Mouse (Mus musculus) lung, postnatal 0 days (tissue): ENCODE measurements around the gene Xpnpep2. TPM values are rescaled to one million over a fixed set of nuclear protein-coding genes. Genes with fewer than 3 reads are reported as not detected.

Experiments
- ATAC-seq: fragments of 200-750 bp; cut with Nextera tagmentation; 2 replicates; pipeline ENCODE4 v1.8.0; 2017; ENCODE audit warnings: moderate library complexity
- DNase-seq: peaks from one replicate; pipeline ENCODE4 v3.0.0-alpha.2; 2016; ENCODE audit warnings: low spot score
- H3K27ac ChIP-seq: fragments of 300-500 bp; sonication (generic); 2 replicates; pipeline ENCODE4 v1.5.1; 2014; ENCODE audit warnings: antibody characterized with exemption, mild to moderate bottlenecking, low read length, mixed read lengths
- H3K27me3 ChIP-seq: fragments of 300-500 bp; sonication (generic); replicated peaks from 2 replicates; pipeline ENCODE4 v1.6.1; 2014; ENCODE audit warnings: low read length, mixed read lengths; ENCODE audit not compliant: insufficient read depth
- H3K36me3 ChIP-seq: fragments of 300-500 bp; sonication (generic); 2 replicates; pipeline ENCODE4 v1.6.1; 2014; ENCODE audit warnings: low read length, mixed read lengths; ENCODE audit not compliant: insufficient read depth
- H3K4me1 ChIP-seq: fragments of 300-500 bp; sonication (generic); 2 replicates; pipeline ENCODE4 v1.6.1; 2014; ENCODE audit warnings: antibody characterized with exemption, low read depth, low read length, mixed read lengths; ENCODE audit not compliant: insufficient read depth
- H3K4me2 ChIP-seq: fragments of 300-500 bp; sonication (generic); replicated peaks from 2 replicates; pipeline ENCODE4 v1.6.1; 2014; ENCODE audit warnings: low read depth, mild to moderate bottlenecking, low read length, moderate library complexity, mixed read lengths
- H3K4me3 ChIP-seq: fragments of 300-500 bp; sonication (generic); 2 replicates; pipeline ENCODE4 v1.5.1; 2014; ENCODE audit warnings: low read depth, low read length
- H3K9ac ChIP-seq: fragments of 300-500 bp; sonication (generic); replicated peaks from 2 replicates; pipeline ENCODE4 v1.6.1; 2014; ENCODE audit warnings: low read depth, mild to moderate bottlenecking
- H3K9me3 ChIP-seq: fragments of 300-500 bp; sonication (generic); 2 replicates; pipeline ENCODE4 v1.6.1; 2016; ENCODE audit warnings: low read length, mixed read lengths
- CTCF ChIP-seq: IDR thresholded peaks from 2 replicates; pipeline ENCODE4 v1.5.1; 2016; ENCODE audit warnings: antibody characterized with exemption, mild to moderate bottlenecking
- EP300 ChIP-seq: IDR thresholded peaks from 2 replicates; pipeline ENCODE4 v1.6.1; 2016; ENCODE audit warnings: antibody characterized with exemption, mild to moderate bottlenecking, control low read depth
- WGBS: fragments of 180-500 bp; shearing (Covaris S2); extraction: QIAGEN DNeasy Blood & Tissue Kit; methylation state at CpG from one replicate; pipeline ENCODE4 v1.1.7; 2014; 5-methylcytosine and 5-hydroxymethylcytosine counted together
- polyA plus RNA-seq: library from polyadenylated mRNA; unstranded; fragments of >200 nt; fragmentation: Nextera tagmentation; extraction: Ambion mirVana; gene quantifications from 2 replicates; pipeline ENCODE4 v1.2.1, GENCODE M21; 2015

The Xpnpep2 gene
- polyA plus RNA-seq, 1 experiment from 2014 or later, result 0.54 TPM

- WGBS, result 64% methylated on average over 3 of the region's 3 CpGs
- no peak overlapping the region for H3K9ac ChIP-seq
- H3K4me1 ChIP-seq, result no peaks in the 10 kb centered on the region
- no peak overlapping the region for H3K4me3 ChIP-seq
- ATAC-seq, result no peak
- H3K27ac ChIP-seq, result no peak overlapping the region
- no peaks in the 10 kb centered on the region for H3K9me3 ChIP-seq
- H3K27me3 ChIP-seq, result no peaks in the 10 kb centered on the region
- H3K36me3 ChIP-seq, result no peaks in the 10 kb centered on the region
- no peak for DNase-seq
- H3K4me2 ChIP-seq, result no peak overlapping the region
- TF ChIP-seq EP300, result no peak
- no peak for TF ChIP-seq CTCF
These were observed 33.8 kb upstream of the Xpnpep2 start for GRCm38 (mm10) chrX:48074691-48075090.

GRCm38 (mm10) chrX:48076806-48077425 is 31.6 kb upstream of the Xpnpep2 start:
- DNase-seq (peak; percentile 20), ATAC-seq (no peak)
- H3K4me1 ChIP-seq, result no peaks in the 10 kb centered on the region
- no peak overlapping the region for H3K4me2 ChIP-seq
- H3K36me3 ChIP-seq, result no peaks in the 10 kb centered on the region
- H3K9ac ChIP-seq, result no peak overlapping the region
- H3K9me3 ChIP-seq, result no peaks in the 10 kb centered on the region
- no peaks in the 10 kb centered on the region for H3K27me3 ChIP-seq
- TF ChIP-seq EP300 (no peak), CTCF (no peak)
- H3K27ac ChIP-seq, result no peak overlapping the region
- WGBS, result 59% methylated on average over 4 of the region's 4 CpGs
- no peak overlapping the region for H3K4me3 ChIP-seq

- 46% methylated on average over 5 of the region's 5 CpGs for WGBS
- no peak overlapping the region for H3K9ac ChIP-seq
- H3K27me3 ChIP-seq, result no peaks in the 10 kb centered on the region
- H3K4me1 ChIP-seq, result no peaks in the 10 kb centered on the region
- TF ChIP-seq CTCF (no peak), EP300 (no peak)
- H3K27ac ChIP-seq, result no peak overlapping the region
- ATAC-seq (no peak), DNase-seq (no peak)
- no peak overlapping the region for H3K4me2 ChIP-seq
- H3K4me3 ChIP-seq, result no peak overlapping the region
- no peaks in the 10 kb centered on the region for H3K9me3 ChIP-seq
- no peaks in the 10 kb centered on the region for H3K36me3 ChIP-seq
These were observed 26.2 kb upstream of the Xpnpep2 start for GRCm38 (mm10) chrX:48082364-48082763.

GRCm38 (mm10) chrX:48092129-48092528 is 16.4 kb upstream of the Xpnpep2 start:
- no peak for TF ChIP-seq EP300
- TF ChIP-seq CTCF, result no peak
- WGBS, result 22% methylated on average over 10 of the region's 10 CpGs

GRCm38 (mm10) chrX:48093555-48093954 is 15.0 kb upstream of the Xpnpep2 start:
- Histone ChIP-seq H3K27me3 (no peaks in the 10 kb centered on the region), H3K4me2 (no peak overlapping the region), H3K36me3 (no peaks in the 10 kb centered on the region), H3K4me3 (no peak overlapping the region), H3K4me1 (no peaks in the 10 kb centered on the region), H3K9ac (no peak overlapping the region), H3K27ac (no peak overlapping the region), H3K9me3 (no peaks in the 10 kb centered on the region)
- WGBS, result 23% methylated on average over 3 of the region's 3 CpGs
- TF ChIP-seq EP300 (no peak), CTCF (peak; percentile 58)
- ATAC-seq (peak; percentile 43; the same call in 1 of the 2 replicates), DNase-seq (peak; percentile 21)

More at GRCm38 (mm10) chrX:48092129-48092528, 16.4 kb upstream of the Xpnpep2 start:
- Histone ChIP-seq H3K4me1 (no peaks in the 10 kb centered on the region), H3K36me3 (no peaks in the 10 kb centered on the region), H3K9ac (no peak overlapping the region), H3K9me3 (no peaks in the 10 kb centered on the region), H3K4me3 (no peak overlapping the region), H3K27me3 (no peaks in the 10 kb centered on the region), H3K4me2 (no peak overlapping the region), H3K27ac (no peak overlapping the region)
- ATAC-seq (peak; percentile 37), DNase-seq (peak; percentile 33)

- Histone ChIP-seq H3K4me2 (no peak overlapping the region), H3K4me1 (no peaks in the 10 kb centered on the region), H3K27me3 (no peaks in the 10 kb centered on the region), H3K27ac (no peak overlapping the region), H3K36me3 (no peaks in the 10 kb centered on the region), H3K9ac (no peak overlapping the region), H3K9me3 (no peaks in the 10 kb centered on the region), H3K4me3 (no peak overlapping the region)
- TF ChIP-seq CTCF (peak; percentile 70), EP300 (no peak)
- 80% methylated on average over 4 of the region's 4 CpGs for WGBS
- ATAC-seq (no peak), DNase-seq (no peak)
These were observed 13.9 kb upstream of the Xpnpep2 start for GRCm38 (mm10) chrX:48094658-48095057.
